Comparison of ENCODE assay signal across 8 mouse cellular contexts in genomic region chr7:29180077-29180853, GRCm38 (mm10). TPM values are rescaled to one million over a fixed set of nuclear protein-coding genes. Genes with fewer than 3 reads are reported as not detected.
A peak's percentile ranks its signal among the peaks of the same experiment; 100 is the strongest.
DNase-seq lines count a peak whose midpoint lies in the region; ATAC-seq and TF ChIP-seq lines count a peak whose summit lies in the region.

Gene Psmd8 (minus strand): TSS chr7:29180701.

- H3K4me1 ChIP-seq in hindbrain, embryonic 10.5 days (replicated peaks) = peaks cover 20% of the 10 kb centered on the region
- H3K4me1 ChIP-seq in lung, postnatal 0 days (ENCODE audit: insufficient read depth, low read depth, low read length) = peaks cover 9% of the 10 kb centered on the region; the same call in 1 of the 2 replicates

- peak; percentile 97 for DNase-seq in MN1 (ENCODE audit: low spot score)
- peak; percentile 98 for DNase-seq in cerebellum, adult 9-10 months
- DNase-seq in hindbrain, embryonic 10.5 days (ENCODE audit: low spot score) = peak; percentile 98
- peak; percentile 98 for DNase-seq in layer of hippocampus, adult 9-11 months
- DNase-seq in lung, postnatal 0 days (ENCODE audit: low spot score) = peak; percentile 99
- peak; percentile 91 for DNase-seq in ovary, postnatal 14 days (ENCODE audit: low spot score)
- peak; percentile 98 for DNase-seq in thymus, postnatal 14 days

- WGBS in hindbrain, embryonic 10.5 days = under 1% methylated on average over 62 of the region's 62 CpGs
- WGBS in lung, postnatal 0 days = 1% methylated on average over 62 of the region's 62 CpGs

- peak; percentile 99 for ATAC-seq in frontal cortex, adult (ENCODE audit: low TSS enrichment)
- peak; percentile 99 for ATAC-seq in lung, postnatal 0 days

- H3K9ac ChIP-seq in lung, postnatal 0 days (replicated peaks; ENCODE audit: low read depth) = peak within 1 kb of the TSS; percentile 77

- H3K27ac ChIP-seq in hindbrain, embryonic 10.5 days = peak within 1 kb of the TSS; percentile 93
- H3K27ac ChIP-seq in lung, postnatal 0 days (ENCODE audit: low read length) = peak within 1 kb of the TSS; percentile 84

- TF ChIP-seq CTCF in lung, postnatal 0 days (IDR thresholded peaks at IDR 0.05) = peak; percentile 76

- H3K27me3 ChIP-seq in hindbrain, embryonic 10.5 days (ENCODE audit: insufficient read depth, poor library complexity, severe bottlenecking) = no peaks in the 10 kb centered on the region
- H3K27me3 ChIP-seq in lung, postnatal 0 days (replicated peaks; ENCODE audit: insufficient read depth, low read length) = no peaks in the 10 kb centered on the region

- H3K4me3 ChIP-seq in hindbrain, embryonic 10.5 days = peak within 1 kb of the TSS; percentile 89
- peak within 1 kb of the TSS; percentile 79 for H3K4me3 ChIP-seq in lung, postnatal 0 days (ENCODE audit: low read depth, low read length)

- H3K36me3 ChIP-seq in hindbrain, embryonic 10.5 days = peaks cover 32% of the 10 kb centered on the region
- peaks cover 14% of the 10 kb centered on the region; the same call in 1 of the 2 replicates for H3K36me3 ChIP-seq in lung, postnatal 0 days (ENCODE audit: insufficient read depth, low read length)

- H3K4me2 ChIP-seq in lung, postnatal 0 days (replicated peaks; ENCODE audit: low read depth, low read length) = peak within 1 kb of the TSS; percentile 70

- no peaks in the 10 kb centered on the region for H3K9me3 ChIP-seq in hindbrain, embryonic 10.5 days
- H3K9me3 ChIP-seq in lung, postnatal 0 days (ENCODE audit: low read length) = no peaks in the 10 kb centered on the region

- peak; percentile 41; the same call in 1 of the 2 replicates for TF ChIP-seq EP300 in lung, postnatal 0 days (IDR thresholded peaks at IDR 0.05)

RNA-seq across cellular contexts. Expression of gene Psmd8, which starts in this region (rescaled TPM):
- 305 and 348 TPM in 2 replicates for polyA plus RNA-seq in hindbrain, embryonic 10.5 days (2016; fragmentation: Nextera tagmentation; extraction: Ambion mirVana)
- polyA plus RNA-seq in lung, postnatal 0 days (2015; fragmentation: Nextera tagmentation; extraction: Ambion mirVana) = 234 and 250 TPM in 2 replicates

Comparison
In these comparisons a context has a peak if more than half of its experiments do, and no peak if none do; other contexts are left out.
1. Peak in every context shown above with its lines: DNase-seq, ATAC-seq, H3K4me3 ChIP-seq and H3K27ac ChIP-seq.